Mouse (Mus musculus) gastrocnemius, postnatal 10 days (tissue): ENCODE data around the gene Rad51. TPM values are rescaled to one million over a fixed set of nuclear protein-coding genes. Genes with fewer than 3 reads are reported as not detected.

Experiments used
- total RNA-seq, 2 experiments: library from RNA; stranded (reverse); gene quantifications; 2 replicates each; pipeline ENCODE4 v1.2.3; 2021

The Rad51 gene
- total RNA-seq, 2 experiments from 2014 or later = 3.7 to 4.0 TPM

Other genes starting within 250 kb of the Rad51 start
- gene Bahd1, start 212.4 kb upstream of the Rad51 start, total RNA-seq = 1 to 10 TPM; 4.8 to 7.4 TPM
- 10 to 100 TPM in 1 of 2 experiments, 1 to 10 TPM in 1; 9.8 to 11.3 TPM for gene Chst14, start 186.3 kb upstream of the Rad51 start, total RNA-seq
- gene Ccdc32, start 83.4 kb upstream of the Rad51 start, total RNA-seq = 1 to 10 TPM; 7.4 to 8.2 TPM
- gene Rpusd2, start 78.0 kb upstream of the Rad51 start, total RNA-seq = 1 to 10 TPM; 3.8 to 4.3 TPM
- 1 to 10 TPM; 4.9 to 7.7 TPM for gene Knl1, start 65.7 kb upstream of the Rad51 start, total RNA-seq
- gene Rmdn3, start 44.2 kb downstream of the Rad51 start, total RNA-seq = 1 to 10 TPM; 6.8 to 8.9 TPM
- under 1 TPM in 1 of 2 experiments, not detected in 1; 0.72 TPM for gene Gchfr, start 55.0 kb downstream of the Rad51 start, total RNA-seq
- gene Gm14137, start 61.7 kb downstream of the Rad51 start, total RNA-seq = under 1 TPM in 1 of 2 experiments, not detected in 1; 0.16 TPM
- gene Zfyve19, start 95.8 kb downstream of the Rad51 start, total RNA-seq = 10 to 100 TPM; 13.6 to 21.8 TPM
- 10 to 100 TPM; 11.8 to 11.9 TPM for gene Dnajc17, start 96.0 kb downstream of the Rad51 start, total RNA-seq
- not detected for gene Ppp1r14d, start 117.1 kb downstream of the Rad51 start, total RNA-seq
- gene Spint1, start 124.6 kb downstream of the Rad51 start, total RNA-seq = under 1 TPM; 0.18 to 0.49 TPM
- gene Rhov, start 158.5 kb downstream of the Rad51 start, total RNA-seq = not detected
- 1 to 10 TPM; 9.7 to 9.9 TPM for gene Vps18, start 175.9 kb downstream of the Rad51 start, total RNA-seq
- 10 to 100 TPM; 12.6 to 12.9 TPM for gene Dll4, start 213.0 kb downstream of the Rad51 start, total RNA-seq
- 10 to 100 TPM in 1 of 2 experiments, 1 to 10 TPM in 1; 7.0 to 18.8 TPM for gene Chac1, start 238.4 kb downstream of the Rad51 start, total RNA-seq